Mouse (Mus musculus): ENCODE results near the gene Ankrd6.

Ankrd6 gene

DNA sequence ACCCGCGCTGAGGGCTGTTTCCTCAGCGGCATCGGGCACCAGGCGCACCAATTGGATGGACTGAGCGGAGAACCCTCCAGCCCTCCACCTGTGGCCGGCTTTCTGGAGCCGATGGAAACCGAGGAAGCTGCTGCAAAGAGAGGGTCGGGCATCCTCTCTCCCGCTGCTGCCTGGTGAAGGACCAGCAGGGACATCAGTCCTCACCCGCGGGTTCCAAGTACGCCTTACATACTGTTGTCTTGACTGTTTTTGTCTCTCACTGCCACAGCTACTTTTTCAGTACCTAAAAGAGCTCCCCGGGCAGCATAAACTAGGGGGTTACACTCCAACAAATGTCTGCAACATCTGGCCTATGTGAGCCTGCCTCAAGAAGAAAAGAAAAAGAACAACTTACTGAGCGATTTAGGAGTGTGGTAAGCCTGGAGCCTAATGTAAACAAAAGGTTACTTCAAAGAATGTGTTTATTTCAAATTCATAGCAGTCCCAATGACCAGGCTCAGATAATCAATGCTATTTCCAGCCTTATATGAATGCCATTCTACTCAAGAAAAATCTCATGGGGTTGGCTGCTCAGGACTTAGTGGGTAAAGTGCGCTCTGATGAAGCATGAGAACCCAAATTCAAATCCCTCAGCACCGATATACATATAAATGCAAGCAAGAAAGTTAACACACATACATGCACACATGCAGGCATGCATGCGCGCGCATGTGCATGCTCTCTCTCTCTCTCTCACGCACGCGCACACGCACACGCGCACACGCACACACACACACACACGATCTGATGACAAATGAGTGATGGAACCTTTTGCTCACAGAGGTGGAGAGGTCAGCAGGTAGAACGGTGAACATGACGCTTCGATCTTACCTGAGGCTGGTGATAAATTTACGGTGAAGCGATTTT is 647 bp upstream of the Ankrd6 start:
- no peak for DNase-seq (ENCODE audit: low read depth, low spot score)

DNA sequence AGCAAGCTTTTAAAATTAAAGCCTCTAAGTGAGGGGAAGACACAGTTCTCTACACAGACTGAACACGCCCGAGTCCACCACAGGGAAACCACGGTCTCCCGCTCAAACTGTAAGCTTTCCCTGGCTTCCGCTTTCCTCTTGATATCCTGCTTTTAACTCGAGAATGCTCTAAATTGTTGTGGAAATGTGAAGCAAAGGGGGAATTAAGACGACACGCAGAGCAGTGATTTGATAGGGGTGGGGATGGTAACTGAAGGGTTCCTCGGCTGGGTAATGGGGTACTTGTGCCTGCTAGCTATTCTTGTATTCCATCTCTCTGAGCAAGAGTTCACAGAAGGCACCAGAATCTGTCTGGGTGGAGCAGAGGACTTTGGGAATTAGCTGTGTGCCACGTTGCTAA is 1.9 kb downstream of the Ankrd6 start:
- no peak for DNase-seq (ENCODE audit: low read depth, low spot score)

DNA sequence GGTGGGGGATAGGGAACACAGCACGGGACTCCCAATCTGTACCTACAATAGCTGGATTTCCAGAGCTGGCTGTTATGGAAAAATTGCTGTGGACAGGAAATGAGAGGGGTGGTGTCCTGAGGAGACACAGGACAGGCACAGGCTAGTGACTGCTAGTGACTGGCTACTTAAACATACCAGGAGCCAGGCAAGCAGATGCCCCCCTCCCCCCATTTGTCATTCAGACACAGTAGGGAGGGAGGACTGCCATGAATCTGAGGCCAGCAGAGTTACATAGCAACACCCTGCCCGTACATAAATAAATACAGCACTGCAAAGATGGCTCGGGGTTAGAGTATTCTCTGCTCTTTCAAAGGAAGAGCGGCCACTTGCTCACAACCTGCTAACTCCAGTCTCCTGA is 3.0 kb downstream of the Ankrd6 start:
- DNase-seq (ENCODE audit: low read depth, low spot score), result no peak

DNA sequence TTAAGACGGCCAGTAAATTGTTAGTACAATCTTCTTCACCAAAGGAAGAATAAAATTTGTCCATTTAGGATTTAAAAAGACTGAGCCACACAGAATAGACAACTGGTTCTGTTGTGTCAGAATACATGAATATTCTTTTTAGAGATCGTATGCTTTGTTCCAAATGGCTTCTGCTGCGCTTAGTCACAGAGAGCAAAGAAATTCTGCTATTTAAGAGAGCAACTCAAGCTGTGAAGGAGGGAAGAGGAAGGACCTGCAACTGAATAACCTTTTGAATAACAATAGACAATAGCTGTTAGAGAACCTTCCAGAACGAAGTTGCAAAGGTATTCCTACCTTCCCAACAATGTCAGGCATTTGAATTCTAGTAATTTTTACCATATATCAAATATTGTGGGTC is 9.7 kb downstream of the Ankrd6 start:
- no peak for DNase-seq (ENCODE audit: low read depth, low spot score)

DNA sequence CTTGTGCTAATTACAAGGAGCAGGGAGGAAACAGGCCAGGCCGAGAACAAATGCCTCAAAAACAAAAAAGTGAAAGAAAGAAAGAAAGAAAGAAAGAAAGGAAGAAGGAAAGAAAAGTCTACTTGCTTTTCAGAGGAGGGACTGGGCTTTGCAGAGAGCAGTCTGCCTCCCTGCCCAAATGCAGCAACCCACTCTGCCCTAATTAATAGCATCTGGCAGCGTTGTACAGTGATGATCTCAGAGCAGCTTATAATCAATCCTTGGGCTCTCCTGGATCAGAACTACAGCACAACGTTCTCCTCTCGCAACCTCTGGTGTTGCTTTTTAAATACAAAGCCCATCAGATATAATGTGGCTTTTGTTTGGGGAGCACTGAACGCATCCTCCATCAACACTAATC is 10.7 kb downstream of the Ankrd6 start:
- DNase-seq (ENCODE audit: low read depth, low spot score), result no peak

DNA sequence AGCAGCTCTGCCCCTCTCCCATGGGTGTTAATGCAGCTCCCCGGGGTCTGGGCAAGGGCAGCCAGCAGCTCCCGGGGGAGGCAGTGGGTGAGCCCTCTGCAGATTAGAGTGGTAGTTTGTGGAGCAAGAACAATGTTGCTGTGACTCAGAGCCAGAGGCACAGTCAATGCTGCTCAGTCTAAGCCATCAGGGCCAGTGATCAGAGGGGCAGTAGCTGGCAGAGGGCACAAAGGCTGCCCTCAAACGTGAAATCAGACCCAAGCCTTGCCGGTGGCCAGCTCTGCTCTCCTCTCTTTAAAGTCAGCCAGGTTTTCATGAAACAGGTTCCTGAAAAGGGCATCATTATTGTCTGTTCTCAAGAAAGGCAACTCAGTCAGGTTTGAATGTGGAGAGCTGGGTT is 11.1 kb downstream of the Ankrd6 start:
- DNase-seq (ENCODE audit: low read depth, low spot score), result no peak

DNA sequence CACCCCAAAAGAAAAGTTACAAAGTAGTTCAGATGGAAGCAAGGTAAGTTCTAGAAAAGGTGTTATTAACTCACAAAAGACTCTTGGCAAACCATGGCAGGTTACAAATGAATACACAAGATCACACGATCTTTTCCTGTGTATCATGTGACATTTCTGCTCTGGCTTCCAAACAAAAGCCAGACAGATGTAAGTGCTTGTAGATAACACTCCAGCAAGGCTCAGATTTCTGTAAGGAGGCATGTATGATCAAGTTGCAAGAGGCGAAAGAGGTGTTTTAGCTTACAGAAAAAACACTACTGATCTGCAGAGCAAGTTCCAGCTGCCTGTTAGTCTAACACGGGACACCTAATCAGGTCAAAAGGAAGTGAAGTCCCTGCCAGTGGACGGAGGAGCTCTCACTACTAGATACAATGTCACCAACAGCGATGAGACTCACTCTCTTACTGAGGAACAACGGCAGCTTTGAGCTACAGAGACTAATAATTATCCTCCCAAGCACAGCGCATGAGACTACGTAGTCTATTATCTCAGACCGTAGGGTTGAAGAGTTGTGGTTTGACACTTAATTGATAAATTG is 13.8 kb downstream of the Ankrd6 start:
- DNase-seq (ENCODE audit: low read depth, low spot score), result no peak

DNA sequence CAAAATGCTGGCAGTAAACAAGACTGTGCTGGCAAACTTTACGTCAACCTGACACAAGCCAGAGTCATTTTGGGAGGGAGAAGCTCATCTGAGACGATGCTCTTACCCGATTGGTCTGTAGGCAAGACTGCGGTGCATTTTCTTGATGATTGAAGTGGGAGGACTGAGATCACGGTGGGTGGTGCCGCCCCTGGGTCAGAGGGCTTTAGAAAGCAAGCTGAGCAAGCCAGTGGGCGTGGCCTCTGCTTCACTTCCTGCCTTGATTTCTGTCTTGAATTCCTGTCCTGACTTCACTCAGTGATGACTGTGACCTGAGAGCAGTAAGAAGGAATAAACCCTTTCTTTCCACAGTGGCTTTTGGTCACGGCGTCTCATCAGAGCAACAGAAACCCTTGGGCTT is 18.6 kb downstream of the Ankrd6 start:
- DNase-seq (ENCODE audit: low read depth, low spot score), result no peak

DNA sequence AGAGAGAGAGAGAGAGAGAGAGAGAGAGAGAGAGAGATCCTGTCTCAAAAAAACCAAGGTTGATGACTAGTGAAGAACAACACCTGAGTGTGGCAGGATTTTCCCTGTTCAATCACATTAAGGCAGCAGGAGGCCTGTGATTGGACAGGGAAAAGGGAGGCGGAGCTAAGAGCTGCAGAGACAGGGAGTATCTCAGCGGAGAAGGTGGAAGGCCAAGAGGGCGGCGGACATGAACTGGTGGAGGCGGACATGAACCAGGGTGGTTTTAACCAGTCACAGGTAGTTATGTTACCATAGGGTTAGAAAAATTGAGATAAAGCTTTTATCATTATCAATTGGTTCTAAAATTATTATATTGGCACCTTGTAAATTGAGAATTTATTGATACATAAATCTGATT is 20.9 kb downstream of the Ankrd6 start:
- no peak for DNase-seq (ENCODE audit: low read depth, low spot score)

DNA sequence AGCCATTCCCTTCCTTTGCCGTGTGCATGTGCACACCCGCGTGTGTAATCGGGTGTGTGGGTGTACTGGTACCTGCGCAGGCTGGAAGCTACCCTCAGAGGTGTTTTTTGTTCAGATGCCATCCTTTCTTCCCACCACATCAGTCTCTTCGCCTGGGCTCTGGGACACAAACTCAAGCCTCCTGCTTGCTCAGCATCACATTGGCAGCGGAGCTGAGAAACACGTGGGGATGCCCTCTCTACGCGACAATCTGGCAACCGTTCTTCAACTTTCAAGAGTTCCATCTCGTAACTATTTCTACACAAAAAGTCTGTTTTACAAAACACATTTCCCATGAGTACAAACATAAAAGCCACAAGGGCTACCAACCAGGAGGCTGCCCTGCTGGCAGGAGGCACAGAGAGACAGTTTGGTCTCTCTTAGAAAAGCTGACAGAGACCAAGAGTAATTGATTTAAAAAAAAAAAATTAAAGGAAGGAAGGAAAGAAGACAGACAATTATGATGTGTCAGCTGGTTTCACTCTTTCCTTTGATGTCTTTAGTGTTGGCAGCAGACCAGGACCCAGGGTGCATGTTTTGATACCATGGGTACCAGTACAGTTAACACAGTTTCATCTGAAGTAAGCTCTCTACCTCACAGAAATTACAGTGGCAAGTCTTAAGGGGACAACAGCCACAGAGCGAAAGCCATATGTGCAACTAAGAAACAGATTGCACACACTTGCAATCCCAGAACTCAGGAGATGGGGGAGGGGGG is 21.8 kb downstream of the Ankrd6 start:
- no peak for DNase-seq (ENCODE audit: low read depth, low spot score)

DNA sequence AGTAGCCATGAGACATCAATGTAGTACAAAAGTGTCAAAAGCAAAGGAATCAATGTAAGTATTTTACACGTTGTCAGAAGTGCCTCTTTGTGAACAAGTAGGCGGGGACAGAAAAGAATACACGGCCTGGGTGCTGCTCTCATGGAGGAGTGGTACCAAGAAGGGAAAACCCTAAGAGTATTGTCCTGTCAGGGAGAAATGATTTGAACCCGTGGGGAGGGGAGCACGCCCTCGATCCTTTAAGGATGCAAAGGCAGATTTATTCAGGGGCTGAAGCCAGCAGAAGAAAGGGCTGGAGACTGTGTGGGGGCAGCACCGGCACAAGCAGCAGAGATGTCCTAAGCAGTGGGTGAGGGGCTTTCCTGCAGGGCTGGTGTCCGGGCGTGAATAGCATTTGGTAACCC is 26.7 kb downstream of the Ankrd6 start:
- no peak for DNase-seq (ENCODE audit: low read depth, low spot score)

DNA sequence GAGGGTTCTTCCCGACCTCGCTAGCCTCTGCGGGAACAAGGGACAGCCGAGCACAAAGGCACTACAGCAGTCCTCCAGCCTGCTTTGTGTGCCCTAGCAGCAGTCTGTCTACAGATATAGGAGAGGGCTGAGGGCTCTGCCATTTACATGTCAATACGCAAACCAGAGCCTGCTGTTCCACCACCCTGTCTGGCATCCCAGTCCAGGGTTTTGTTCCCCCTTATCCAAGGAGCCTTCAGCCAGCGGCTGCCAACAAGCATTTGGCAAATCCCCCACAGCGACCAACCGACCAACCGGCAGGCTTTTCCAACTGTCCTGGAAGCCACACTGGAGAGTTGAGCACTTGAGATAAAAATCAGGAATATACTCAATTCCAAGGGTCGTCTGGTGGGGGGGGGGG is 27.2 kb downstream of the Ankrd6 start:
- no peak for DNase-seq (ENCODE audit: low read depth, low spot score)

DNA sequence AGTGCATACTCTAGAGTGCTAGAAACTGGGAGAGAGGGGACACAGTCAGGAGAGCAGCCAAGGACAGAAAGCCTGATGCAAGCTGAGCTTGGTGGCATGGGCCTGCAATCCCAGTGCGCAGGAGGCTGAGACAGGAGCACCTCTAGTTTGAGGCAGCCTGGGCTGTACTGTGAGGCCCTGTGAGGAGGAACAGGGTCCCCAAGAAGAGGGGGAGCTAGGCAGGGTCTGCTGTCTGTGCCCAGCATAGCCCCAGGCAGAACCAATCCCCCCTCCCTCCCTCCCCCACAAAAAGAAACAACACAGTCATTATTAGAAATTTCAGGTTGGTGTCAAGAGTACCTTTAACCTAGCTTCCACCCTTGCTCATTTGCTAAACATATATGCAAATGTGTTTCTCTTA is 27.8 kb downstream of the Ankrd6 start:
- no peak for DNase-seq (ENCODE audit: low read depth, low spot score)

DNA sequence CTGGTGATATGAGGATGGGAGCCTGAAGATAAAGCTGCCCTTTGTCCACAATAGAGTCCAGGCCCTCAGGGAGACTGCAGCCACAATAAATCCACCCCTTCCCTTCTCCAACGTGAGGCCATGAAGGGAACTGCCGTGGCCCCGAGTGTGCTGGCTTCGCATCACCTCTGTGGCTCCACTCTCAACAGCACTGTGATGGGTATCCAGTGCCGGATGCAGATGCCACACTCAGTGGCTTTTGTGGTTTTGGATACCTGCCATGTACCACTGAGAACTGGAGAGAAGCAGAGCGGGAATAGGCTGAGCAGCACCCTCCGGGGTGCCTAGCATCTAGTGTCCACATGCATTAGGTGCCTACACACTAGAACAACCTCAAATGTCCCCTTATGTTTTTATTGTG is 29.8 kb downstream of the Ankrd6 start:
- DNase-seq (ENCODE audit: low read depth, low spot score), result no peak

DNA sequence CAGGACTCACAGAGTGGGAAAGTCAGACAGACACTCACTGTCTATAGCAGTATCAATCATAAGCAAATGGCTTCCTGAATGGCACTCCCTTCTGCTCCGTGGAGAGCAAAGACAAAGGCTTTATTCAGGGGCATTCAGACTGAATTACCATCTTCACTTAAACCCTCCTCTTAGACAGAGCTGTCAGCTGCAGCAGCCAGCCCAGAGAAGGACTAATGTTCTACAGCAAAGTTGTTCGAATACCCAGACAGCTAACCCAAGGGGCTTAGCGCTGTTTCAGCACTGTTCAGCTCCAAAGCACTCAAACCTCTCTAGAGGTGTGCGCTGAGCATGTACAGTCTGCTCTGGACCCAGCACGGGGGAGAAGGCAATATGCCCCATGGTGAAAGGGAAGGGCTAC is 32.1 kb downstream of the Ankrd6 start:
- no peak for DNase-seq (ENCODE audit: low read depth, low spot score)

DNA sequence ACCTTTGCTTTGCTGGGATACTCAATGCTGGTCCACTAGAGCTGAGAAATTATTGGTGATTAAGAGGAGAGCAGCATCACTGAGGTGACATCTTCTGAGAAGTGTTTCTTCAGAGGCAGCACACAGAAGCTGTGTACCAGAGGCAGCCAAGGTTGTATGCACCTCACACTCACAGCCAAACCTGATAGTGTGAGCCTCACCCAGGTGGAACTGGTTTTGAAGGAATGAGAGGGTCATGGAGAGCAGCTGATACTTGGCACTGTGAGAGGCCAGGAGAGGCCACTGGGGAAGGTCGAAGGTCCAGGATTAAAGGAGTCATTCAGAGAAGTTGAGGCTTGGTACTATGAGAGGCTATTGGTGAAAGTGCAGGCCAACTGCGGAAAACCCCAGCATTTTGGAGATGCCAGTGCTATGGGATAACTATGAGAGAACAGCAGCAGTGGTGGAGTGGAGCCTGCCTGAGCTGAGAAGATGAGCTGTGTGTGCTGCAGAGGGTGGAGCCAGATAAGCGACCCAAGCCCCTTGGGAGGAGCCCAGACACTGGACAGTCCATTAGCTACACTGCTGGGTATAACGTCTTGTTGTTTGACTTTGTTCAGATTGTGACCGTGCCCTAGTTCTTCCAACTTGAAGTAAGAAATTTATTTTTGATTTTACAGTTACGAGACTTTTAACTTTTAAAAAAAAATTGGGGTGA is 33.8 kb downstream of the Ankrd6 start:
- DNase-seq (ENCODE audit: low read depth, low spot score), result no peak

DNA sequence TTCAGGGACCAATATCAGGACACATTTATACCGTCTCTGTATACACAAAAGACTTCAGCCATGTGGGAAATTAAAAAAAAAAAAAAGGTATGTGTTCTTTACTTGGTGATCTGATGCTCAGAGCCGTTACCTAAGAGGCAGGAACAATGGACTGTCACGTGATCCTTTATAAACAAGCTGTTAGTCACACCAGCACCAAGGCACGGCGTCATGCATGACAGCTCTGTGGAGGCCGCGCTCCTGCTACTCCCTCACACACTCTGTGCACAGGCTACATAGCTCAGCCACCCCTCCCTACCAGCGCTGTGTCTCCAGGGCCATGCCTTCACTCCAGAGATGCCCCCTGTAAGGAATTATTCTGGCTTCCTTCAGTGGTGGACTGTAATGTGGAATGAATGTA is 34.7 kb downstream of the Ankrd6 start:
- DNase-seq (ENCODE audit: low read depth, low spot score), result no peak

DNA sequence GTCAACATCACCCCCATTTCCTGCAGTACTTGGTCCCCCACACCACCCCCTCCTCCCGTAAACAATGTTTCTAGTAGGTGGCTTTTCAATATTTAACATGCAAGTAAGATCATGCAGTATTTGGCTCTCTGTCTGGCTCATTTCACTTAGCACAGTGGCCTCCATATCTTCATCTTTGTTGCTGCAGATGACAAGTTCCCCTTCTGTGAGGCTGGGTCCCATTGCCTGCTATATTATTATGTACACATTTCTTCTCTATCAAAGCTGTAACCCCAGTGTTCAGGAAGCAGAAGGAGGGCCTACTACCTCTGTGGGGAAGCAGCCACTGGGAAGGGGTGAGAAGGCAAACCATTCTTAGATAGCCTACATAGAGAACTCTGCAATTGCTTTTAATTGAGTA is 40.6 kb downstream of the Ankrd6 start:
- no peak for DNase-seq (ENCODE audit: low read depth, low spot score)

DNA sequence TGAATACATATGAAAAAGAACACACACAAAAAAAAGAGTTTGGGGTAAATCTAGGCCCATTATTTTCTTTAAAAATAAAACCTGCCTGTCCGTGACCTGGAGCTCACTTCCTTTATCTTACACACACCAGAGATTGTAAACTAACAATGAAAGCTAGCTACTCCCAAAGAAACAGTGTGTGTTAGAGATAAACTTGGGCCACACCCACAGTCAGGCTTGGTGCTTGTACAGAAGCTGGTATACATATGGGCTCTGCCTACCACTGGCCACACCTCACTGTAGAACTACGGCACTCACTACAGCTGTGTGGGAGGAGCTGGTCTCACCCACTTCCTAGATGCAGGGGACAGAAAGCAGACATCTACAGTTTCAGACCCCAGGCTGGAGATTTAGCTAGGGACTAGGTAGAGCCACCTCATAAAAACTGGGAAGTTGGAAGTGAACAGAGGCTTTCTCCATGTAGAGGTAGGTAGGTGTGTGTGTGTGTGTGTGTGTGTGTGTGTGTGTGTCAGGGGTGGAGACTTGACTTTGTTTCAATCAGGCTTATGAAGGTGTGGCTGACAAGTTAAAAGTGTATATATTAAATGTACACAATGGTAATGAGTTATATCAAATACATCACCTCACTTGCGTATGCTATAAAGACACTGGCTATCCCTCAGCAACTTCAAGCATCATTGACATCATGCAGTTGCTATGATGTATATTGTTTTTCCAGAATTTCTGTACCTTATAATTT is 41.2 kb downstream of the Ankrd6 start:
- DNase-seq (ENCODE audit: low read depth, low spot score), result peak; percentile 27

DNA sequence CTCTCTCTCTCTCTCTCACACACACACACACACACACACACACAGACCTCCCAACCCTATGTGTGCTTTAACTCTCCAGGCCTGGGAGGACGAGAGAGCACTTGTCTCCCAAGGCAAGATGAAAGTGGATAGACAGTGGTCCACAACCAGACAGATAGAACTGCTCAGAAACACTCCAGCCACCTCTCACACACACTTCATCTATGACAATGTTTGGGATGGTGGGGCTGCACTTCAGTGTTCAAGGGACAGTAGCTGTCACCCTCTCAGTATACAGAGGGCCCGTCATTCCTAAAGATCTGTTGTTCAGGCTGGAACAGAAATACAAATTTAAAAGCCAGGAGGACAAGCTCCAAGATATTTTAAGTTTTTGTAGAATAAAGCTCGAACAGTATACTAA is 43.0 kb downstream of the Ankrd6 start:
- no peak for DNase-seq (ENCODE audit: low read depth, low spot score)

DNA sequence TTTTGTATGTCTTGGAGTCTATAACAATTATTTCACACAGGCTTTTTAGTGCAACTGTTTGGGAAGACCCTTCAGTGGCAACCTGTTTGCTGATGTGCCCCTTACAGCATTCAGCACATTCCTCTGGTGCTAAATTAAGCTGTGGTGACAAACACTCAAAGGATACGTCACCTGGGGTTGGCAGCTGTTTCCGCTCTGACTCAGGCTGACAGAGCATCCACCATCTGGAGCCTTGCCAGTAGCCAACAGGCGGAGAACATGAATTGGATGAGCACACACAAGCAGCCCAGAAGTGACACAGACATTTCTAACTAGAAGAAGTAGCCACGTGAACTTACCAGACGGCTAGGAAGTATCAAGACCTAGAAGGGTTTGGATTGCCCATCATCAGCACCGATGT is 44.0 kb downstream of the Ankrd6 start:
- peak; percentile 19 for DNase-seq (ENCODE audit: low read depth, low spot score)
